Mouse (Mus musculus): Measurements from ENCODE around the gene Gm11214.

Gene Gm11214

DNA sequence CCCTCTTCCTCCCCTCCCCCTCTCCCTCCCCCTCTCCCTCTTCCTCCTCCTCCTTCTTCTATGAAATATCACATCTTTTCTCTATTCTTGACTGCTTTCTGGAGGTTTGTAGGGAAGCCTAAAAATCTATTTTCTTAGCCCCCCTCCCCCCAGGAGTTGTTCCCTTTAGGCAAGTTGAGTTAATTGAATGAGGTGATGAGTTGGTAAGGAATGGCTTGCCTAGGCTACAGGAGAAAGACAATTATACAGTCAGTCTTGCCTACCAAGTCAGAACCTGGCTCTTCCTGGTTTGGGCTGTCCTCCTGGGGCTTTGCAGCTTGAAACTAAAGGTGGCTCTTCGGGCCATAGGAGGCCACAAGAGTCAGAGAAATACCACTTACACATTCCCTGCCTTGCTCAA is 3.4 kb downstream of the Gm11214 start:
- DNase-seq = no peak

GRCm38 (mm10) chr4:63659086-63659485 is 4.1 kb downstream of the Gm11214 start:
- DNase-seq = no peak

- peak; percentile 13 to 14 for DNase-seq
Observed at GRCm38 (mm10) chr4:63654381-63654780, 8.8 kb downstream of the Gm11214 start.

- no peak for DNase-seq
Observed at GRCm38 (mm10) chr4:63643956-63644726, 19.0 kb downstream of the Gm11214 start.

DNA sequence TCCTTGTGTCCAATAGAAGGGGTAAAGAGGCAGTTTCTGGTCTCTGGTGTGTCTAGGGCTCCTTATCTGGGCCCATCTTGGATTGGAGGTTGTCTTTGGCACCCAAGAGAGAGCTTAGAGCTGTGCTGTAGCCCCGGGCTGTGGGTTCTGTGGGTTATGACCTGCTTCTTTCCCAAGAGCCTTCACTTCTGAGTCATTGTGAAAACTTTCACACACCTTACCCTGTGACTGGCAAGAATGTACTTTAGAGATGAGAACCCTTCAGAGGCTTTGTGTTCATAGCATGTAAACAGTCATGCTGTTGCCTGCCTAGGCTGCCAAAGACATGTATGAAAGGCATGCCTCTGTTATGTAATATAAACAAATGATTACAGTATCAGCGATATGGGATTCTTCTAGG is 23.3 kb downstream of the Gm11214 start:
- DNase-seq = no peak

DNA sequence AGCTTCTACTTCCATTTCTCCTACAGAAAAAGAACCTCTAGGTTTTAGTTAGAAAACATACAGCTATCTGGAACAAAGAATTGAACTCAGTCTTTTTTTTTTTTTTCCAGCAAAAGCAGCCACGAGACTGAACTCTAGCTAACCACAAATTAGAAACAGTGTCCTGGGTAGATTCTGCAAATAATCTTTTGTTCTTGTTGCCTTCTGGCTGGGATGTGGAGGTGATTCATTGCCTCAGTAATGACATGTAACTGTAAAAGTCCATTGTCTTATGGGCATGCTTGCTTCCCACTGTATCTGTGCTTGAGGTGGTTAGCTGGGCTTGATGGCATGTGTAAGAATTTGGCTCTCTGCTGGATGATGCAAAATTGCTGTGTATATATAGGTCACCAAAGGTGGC is 24.6 kb downstream of the Gm11214 start:
- DNase-seq = no peak

DNA sequence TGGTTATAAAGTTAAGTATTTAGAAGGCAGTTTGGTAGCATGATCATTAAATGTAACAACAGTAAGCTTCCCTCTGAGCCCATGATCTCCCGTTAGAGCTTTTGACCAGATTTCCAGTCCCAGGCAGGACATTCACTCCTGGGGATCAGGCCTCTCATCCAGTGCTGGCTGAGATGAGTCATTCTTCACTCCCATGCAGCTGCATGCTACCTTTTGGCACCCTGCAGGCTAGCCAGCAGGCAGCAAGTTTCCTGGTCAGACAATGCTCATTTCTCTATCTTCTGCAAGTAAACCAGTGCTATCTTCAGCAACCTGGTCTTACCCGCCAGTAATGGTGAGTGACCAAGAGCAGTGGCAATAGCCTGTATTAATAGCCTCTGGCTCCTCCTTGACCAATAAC is 30.0 kb downstream of the Gm11214 start:
- no peak for DNase-seq

GRCm38 (mm10) chr4:63627111-63627510 is 36.1 kb downstream of the Gm11214 start:
- DNase-seq = no peak

- no peak for DNase-seq
Observed at GRCm38 (mm10) chr4:63625563-63626080, 37.6 kb downstream of the Gm11214 start.

- DNase-seq = peak; percentile 48
Observed at GRCm38 (mm10) chr4:63622378-63622835, 40.8 kb downstream of the Gm11214 start, which contains the start of gene Tex48. Tex48 (minus strand) TSS chr4:63622428.

- no peak for DNase-seq
Observed at GRCm38 (mm10) chr4:63621861-63622260, 41.3 kb downstream of the Gm11214 start.
